Mouse (Mus musculus): ENCODE results near the gene Cnppd1. TPM values are rescaled to one million over a fixed set of nuclear protein-coding genes. Genes with fewer than 3 reads are reported as not detected.

The Cnppd1 gene
- polyA plus RNA-seq, 1 experiment from 2014 or later, result 38.1 TPM

Other genes with a start within 250 kb of the Cnppd1 start
- not detected in 2 replicates for gene Cryba2, start 249.6 kb downstream of the Cnppd1 start, polyA plus RNA-seq (2014; fragmentation: Nextera tagmentation; extraction: Ambion mirVana)
- gene Cfap65, start 207.1 kb downstream of the Cnppd1 start, polyA plus RNA-seq (2014; fragmentation: Nextera tagmentation; extraction: Ambion mirVana), result not detected in 2 replicates
- gene Ihh, start 191.0 kb downstream of the Cnppd1 start, polyA plus RNA-seq (2014; fragmentation: Nextera tagmentation; extraction: Ambion mirVana), result 0.27 and 0.61 TPM in 2 replicates
- gene Nhej1, start 17.5 kb downstream of the Cnppd1 start, polyA plus RNA-seq (2014; fragmentation: Nextera tagmentation; extraction: Ambion mirVana), result 11.2 and 12.7 TPM in 2 replicates
- gene Slc23a3, start 8.8 kb downstream of the Cnppd1 start, polyA plus RNA-seq (2014; fragmentation: Nextera tagmentation; extraction: Ambion mirVana), result not detected in 2 replicates
- 30.4 and 32.6 TPM in 2 replicates for gene Retreg2, start 67 bp upstream of the Cnppd1 start, polyA plus RNA-seq (2014; fragmentation: Nextera tagmentation; extraction: Ambion mirVana)
- 30.2 and 31.3 TPM in 2 replicates for gene Zfand2b, start 25.9 kb upstream of the Cnppd1 start, polyA plus RNA-seq (2014; fragmentation: Nextera tagmentation; extraction: Ambion mirVana)
- gene Abcb6, start 37.7 kb upstream of the Cnppd1 start, polyA plus RNA-seq (2014; fragmentation: Nextera tagmentation; extraction: Ambion mirVana), result 24.8 and 28.1 TPM in 2 replicates
- gene Ankzf1, start 49.4 kb upstream of the Cnppd1 start, polyA plus RNA-seq (2014; fragmentation: Nextera tagmentation; extraction: Ambion mirVana), result 17.5 and 19.7 TPM in 2 replicates
- gene Atg9a, start 49.5 kb upstream of the Cnppd1 start, polyA plus RNA-seq (2014; fragmentation: Nextera tagmentation; extraction: Ambion mirVana), result 15.1 and 18.0 TPM in 2 replicates
- gene Glb1l, start 68.1 kb upstream of the Cnppd1 start, polyA plus RNA-seq (2014; fragmentation: Nextera tagmentation; extraction: Ambion mirVana), result 17.7 and 18.5 TPM in 2 replicates
- gene Stk16, start 68.1 kb upstream of the Cnppd1 start, polyA plus RNA-seq (2014; fragmentation: Nextera tagmentation; extraction: Ambion mirVana), result 125 and 132 TPM in 2 replicates
- gene Tuba4a, start 77.2 kb upstream of the Cnppd1 start, polyA plus RNA-seq (2014; fragmentation: Nextera tagmentation; extraction: Ambion mirVana), result 14.0 and 16.4 TPM in 2 replicates
- gene A630095N17Rik, start 89.4 kb upstream of the Cnppd1 start, polyA plus RNA-seq (2014; fragmentation: Nextera tagmentation; extraction: Ambion mirVana), result not detected in 2 replicates
- gene Dnajb2, start 93.7 kb upstream of the Cnppd1 start, polyA plus RNA-seq (2014; fragmentation: Nextera tagmentation; extraction: Ambion mirVana), result 16.9 and 17.6 TPM in 2 replicates
- 0.16 and 0.17 TPM in 2 replicates for gene Ptprn, start 121.8 kb upstream of the Cnppd1 start, polyA plus RNA-seq (2014; fragmentation: Nextera tagmentation; extraction: Ambion mirVana)
- gene Resp18, start 135.7 kb upstream of the Cnppd1 start, polyA plus RNA-seq (2014; fragmentation: Nextera tagmentation; extraction: Ambion mirVana), result not detected in 2 replicates
- 112 TPM in 2 replicates for gene Dnpep, start 175.3 kb upstream of the Cnppd1 start, polyA plus RNA-seq (2014; fragmentation: Nextera tagmentation; extraction: Ambion mirVana)
- gene Des, start 217.6 kb upstream of the Cnppd1 start, polyA plus RNA-seq (2014; fragmentation: Nextera tagmentation; extraction: Ambion mirVana), result 5.0 and 5.3 TPM in 2 replicates
- 32.9 and 33.6 TPM in 2 replicates for gene Speg, start 232.6 kb upstream of the Cnppd1 start, polyA plus RNA-seq (2014; fragmentation: Nextera tagmentation; extraction: Ambion mirVana)

Measured in limb, embryonic 11.5 days (tissue).